Mouse (Mus musculus): ENCODE data around the gene Tcp1.
"Not testable (repeated sequence)": the region's sequence is repeated elsewhere in the genome, so short reads cannot be mapped to it uniquely, and the experiment has no call there.

Gene Tcp1

GRCm38 (mm10) chr17:12915488-12915880 is at the start of gene Tcp1:
Gene Tcp1 (plus strand): TSS chr17:12915701.
- DNase-seq, result no peak

- no peak for DNase-seq
These were observed 48.6 kb upstream of the Tcp1 start for GRCm38 (mm10) chr17:12866853-12867252.

DNA sequence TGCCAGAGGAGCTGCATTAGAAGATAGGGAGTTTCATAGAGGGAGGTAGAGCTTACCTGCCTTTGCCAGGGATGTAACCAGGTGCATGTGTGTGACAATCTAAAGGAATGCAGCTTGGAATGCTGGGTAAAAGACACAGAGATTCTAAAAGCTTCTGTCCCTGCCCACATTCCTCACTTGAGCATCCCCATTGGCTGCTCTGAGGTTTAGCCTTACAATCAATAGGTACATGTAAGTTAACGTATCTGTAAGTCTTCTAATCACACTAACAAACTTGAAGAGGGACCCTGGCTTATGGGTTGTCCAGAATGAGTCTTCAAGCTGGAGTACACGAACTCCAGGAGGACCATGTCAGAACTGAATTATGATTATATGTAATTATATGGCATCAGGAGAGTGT is 47.5 kb upstream of the Tcp1 start, which contains the start of gene Mas1:
Gene Mas1 (minus strand): TSS at position 101 of the 400 bp plus-strand sequence.
- DNase-seq, result no peak

- DNase-seq, result no peak
These were observed 46.9 kb upstream of the Tcp1 start for GRCm38 (mm10) chr17:12868640-12869039.

DNA sequence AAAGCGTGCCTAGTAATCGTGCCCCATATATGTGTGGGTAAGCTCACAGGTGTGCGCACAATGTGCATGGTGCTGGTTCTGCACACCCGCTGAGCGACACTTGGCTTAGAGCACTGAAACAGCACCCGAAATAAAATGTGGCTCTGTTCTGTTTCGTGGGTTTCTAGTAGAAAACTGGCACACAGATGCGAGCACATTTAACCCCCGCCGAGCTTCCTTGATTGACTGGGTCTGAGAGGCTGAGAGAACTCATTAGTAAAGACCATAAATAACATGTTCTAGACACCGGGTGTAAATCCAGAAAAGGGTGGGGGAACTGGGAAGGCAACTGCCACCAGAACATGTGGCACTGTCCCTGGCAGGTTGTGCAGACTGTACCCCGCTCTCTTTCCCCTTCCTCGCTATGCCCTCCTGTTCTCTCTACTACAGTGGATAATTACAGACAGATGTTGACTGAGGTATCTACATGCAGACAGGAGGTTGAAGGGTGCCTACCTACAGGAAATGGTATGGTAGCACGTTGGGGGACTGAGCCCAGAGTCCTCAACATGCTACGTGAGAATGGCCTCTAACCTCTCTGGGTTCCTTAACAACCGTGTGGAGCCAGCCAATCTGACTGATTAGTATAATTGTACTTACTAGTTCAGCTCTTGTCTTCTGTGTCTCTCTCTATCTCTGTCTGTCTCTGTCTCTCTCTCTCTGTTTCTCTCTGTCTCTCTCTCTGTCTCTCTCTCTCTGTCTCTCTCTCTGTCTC is 43.0 kb upstream of the Tcp1 start:
- peak; percentile 78 for DNase-seq

- DNase-seq, result no peak
These were observed 39.8 kb upstream of the Tcp1 start, which contains the start of gene Mrgprh for GRCm38 (mm10) chr17:12875734-12876133. Gene Mrgprh (plus strand): TSS chr17:12876034.

DNA sequence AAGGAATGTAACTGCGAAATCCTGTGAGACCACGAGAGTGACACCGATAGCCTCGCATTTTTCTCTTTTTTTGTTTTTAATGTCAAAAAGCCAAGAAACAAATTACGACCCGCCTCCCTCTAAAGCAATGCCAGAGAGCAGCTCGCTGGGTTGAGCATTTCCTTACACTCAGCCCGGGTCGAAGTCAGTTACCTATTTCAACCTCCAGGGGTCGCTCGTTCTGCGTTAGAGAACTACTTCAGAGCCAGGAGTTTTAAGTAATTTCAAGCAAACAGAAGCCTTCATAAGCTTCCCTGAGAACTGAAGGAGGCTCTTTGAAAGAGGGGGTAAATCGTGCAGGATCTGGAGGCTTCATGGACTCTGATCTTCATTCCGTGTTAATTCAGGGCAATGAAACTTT is 35.3 kb upstream of the Tcp1 start:
- peak; percentile 77 for DNase-seq

DNA sequence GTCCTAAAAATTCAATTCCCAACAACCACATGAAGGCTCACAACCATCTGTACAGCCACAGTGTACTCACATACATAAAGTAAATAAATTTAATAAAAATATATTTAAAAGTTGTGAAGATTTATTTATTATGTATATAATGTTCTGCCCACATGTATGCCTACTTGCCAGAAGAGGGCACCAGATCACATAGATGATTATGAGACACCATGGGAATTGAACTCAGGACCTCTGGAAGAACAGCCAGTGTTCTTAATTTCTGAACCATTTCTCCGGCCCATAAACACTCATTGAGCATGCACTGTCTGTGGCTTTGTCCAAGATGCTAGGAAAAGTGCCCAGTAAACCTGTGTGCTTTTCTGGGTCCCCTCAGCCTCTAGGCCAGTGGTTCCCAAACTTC is 34.3 kb upstream of the Tcp1 start:
- no peak for DNase-seq

DNA sequence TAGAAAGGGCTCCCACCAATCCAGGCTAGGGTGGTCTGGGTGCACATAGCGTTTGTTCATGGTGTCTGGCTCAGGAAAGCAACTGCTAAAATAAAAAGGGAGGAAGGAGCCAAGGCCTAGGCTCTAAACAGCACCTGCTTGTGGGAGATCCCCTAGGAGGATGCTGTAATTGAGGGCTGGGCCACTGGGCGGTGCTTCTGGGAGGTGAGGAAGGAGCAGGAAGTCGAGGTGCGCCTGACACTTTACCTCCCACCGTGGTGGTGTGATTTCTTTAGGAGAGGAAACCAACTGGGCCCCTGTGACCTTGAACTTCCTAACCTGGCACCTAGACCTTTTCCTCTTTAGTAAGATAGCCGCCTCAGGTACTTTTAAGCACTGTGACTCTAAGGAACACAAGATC is 28.9 kb upstream of the Tcp1 start:
- DNase-seq, result no peak

DNA sequence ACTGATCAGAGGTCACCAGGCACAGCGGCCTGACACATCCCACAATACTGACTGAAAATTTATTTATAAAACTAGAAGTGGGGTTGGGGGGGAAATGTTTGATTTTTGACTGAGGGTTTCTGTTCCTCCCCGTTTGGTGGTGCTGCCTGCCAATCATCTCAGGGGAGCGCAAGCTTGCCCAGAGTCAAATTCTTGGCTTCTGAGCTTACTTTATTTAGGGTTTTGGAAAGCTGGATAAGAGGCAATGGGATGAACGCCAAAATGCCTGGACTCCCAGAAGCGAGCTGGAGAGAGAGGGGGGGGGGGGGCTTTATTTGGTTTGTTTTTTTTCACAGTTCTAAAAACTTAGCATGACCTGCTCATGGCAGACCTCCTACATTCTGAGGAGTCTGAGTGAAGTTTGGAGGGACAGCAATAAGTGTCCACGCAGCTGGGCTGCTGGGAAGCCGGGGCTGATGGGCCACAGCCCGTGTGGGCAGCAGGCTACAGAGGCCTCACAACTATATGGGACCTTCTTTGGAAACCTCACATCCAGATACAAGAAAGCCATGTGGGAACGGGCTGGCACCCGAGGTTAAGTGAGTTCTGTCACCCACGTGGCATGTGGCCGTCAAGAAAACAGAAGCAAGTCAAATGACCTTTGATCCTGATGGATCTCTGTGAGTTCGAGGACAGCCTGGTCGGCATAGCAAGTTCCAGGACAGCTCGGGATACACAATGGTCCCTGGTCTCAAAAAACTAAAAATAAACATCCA is 28.3 kb upstream of the Tcp1 start:
- no peak for DNase-seq

DNA sequence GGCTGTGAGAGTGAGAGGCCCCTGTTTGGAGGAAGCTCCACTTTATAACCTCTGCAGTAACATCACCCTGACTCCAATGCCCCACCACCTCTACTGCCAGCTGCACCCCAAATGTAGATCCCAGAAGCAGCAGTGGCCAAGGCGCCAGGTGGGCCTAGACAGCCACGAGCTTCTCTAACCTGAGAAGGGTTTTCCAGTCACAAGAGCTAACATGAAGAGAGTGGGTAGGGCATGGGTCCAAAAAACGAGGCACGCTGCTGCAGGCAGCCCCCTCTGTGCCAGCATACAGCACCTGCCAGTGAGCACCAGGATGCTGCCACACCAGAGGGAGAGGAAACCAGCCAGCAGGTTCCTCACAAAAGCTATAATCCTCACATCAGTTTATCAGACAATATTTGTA is 24.4 kb upstream of the Tcp1 start:
- DNase-seq, result no peak

- DNase-seq, result no peak
These were observed 23.5 kb upstream of the Tcp1 start for GRCm38 (mm10) chr17:12892033-12892432.

DNA sequence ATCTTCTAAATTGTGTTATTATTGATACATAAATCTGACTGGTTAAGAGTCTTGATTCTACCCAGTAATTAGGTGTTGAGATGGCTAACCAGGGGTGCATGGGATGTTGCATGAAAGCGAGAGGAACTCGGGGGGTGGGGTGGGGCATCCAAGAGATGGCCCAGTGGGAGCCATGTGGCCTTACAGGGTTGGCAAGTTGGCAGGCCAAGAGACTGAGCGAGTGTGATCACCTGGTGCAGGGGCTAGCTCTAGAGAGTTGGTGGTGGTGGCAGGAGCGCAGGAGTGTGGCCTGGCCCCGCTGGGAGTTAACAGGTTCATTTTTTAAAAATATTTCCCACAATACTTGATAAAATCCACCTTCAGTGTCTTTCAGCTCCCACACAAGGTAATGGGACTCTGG is 17.8 kb upstream of the Tcp1 start:
- no peak for DNase-seq

DNA sequence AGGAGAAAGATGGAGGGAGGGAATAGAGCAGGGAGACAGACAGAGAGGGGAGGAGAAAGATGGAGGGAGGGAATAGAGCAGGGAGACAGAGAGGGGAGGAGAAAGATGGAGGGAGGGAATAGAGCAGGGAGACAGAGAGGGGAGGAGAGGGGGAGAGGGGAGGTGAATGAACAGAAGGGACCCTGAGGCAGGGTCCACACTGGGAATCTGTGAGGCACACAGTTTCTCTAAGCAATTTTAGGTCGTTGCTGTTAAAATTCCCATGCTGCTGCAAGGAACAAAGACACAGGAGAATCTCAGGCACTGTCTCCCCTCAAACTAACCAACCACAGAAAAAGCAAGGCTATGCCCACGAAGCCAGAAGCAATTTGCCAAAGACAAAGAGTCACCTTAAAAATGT is 16.9 kb upstream of the Tcp1 start:
- DNase-seq, result not testable (repeated sequence)

DNA sequence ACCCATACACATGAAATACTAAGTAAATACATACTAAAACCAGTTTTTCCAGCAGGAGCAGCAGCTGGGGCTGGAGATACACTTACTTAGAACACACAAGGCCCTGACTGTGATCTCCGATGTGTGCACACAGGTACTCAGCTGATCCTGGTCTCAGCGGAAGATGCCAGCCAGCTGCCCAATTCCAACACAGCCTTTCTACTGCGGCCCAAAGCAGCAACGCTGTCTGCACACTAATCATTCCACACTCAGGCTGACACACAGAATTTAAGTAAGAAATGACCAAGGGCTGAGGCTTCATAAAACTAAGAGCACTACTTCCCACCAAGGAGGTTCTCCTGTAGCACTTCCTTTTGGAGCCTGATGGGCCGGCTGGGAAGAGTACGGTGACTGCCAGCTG is 13.2 kb upstream of the Tcp1 start:
- DNase-seq, result no peak

- no peak for DNase-seq
These were observed 11.8 kb upstream of the Tcp1 start for GRCm38 (mm10) chr17:12903372-12904333.

- no peak for DNase-seq
These were observed 11.2 kb upstream of the Tcp1 start for GRCm38 (mm10) chr17:12904349-12904748.

DNA sequence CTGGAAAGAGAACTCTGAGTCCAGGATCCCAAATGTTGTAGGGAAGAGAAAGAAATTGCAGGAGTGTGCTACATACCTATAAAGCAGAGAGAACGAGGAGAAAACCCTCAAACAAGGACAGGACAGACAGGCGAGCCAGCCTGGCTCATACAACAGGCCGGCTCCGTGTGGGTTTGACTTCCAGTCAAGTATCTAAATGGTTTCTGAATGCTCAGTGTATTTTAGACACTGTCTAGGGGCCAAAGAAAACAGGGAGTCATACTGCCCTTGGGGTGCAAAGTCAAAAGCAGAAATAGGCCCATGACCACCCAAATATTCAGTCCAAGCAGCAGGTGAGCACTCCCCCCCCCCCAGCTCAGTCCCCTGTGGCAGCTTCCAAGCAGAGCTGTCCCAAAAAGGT is 9.7 kb upstream of the Tcp1 start:
- DNase-seq, result no peak

GRCm38 (mm10) chr17:12906436-12906835 is 9.1 kb upstream of the Tcp1 start:
- DNase-seq, result no peak

DNA sequence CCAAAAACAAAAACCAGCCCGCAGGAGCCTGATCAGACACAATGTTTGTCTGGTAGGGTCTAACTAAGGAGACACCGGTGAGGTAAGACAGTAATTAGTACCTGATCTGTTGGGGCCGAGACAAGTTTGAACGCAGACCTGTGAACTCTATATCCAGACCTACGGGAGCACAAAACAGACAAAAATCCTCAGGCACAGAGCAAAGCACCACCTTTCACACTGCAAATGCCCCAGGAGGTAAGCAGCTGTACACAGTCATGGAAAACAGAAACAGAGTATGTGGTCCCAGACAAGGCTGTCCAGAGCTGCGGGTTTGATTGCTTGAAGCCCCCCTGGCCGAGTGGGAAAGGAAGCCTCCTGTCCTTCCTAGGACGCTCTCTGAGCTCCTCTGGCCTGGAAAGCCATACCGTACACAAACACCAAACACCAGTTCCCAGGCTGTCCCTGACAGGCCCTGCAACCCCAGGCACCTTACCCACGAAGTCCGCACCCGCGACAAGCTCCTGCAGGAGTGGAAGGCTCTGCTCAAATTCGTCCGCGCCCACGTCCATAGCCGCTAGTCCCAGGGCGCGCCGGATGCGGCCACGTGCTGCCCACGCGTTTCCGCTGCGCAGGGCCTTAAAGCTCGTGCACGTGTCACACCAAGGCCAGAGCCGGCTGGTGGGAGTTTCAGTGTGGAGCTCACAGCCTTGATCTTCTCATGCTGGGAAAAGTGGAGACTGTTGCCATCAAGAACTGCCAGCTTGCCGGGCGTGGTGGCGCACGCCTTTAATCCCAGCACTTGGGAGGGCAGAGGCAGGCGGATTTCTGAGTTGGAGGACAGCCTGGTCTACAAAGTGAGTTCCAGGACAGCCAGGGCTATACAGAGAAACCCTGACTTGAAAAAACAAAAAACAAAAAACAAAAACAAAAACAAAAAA is 5.9 kb upstream of the Tcp1 start, which contains the start of gene Pnldc1:
Gene Pnldc1 (minus strand): TSS at position 870 of the 920 bp plus-strand sequence.
- no peak for DNase-seq

DNA sequence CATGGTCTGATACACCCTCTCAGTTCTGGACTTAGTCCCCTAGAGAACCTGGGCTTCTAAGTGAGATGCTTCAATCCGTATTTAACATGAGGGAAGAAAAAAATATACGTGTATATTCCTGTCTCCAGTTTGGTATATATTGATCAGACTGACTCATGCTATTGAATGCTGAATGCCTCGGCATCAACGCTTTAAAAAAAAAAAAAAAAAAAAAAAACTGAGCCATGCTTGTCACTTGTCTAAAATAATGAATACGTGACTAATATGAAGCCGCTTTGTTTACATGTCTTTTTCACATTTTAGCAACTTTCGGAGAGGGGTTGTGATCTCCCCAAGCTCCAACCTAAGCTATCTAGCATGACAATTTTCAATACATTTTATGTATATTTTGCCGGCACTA is 5.1 kb upstream of the Tcp1 start:
- no peak for DNase-seq
